Mouse (Mus musculus): ENCODE measurements around the gene Hs3st2.
A peak's percentile ranks its signal among the peaks of the same experiment; 100 is the strongest.

Gene Hs3st2

GRCm38 (mm10) chr7:121460626-121461025 lies 69.0 kb downstream of the Hs3st2 start:
- DNase-seq: no peak

- DNase-seq: no peak
These were observed 72.8 kb downstream of the Hs3st2 start for GRCm38 (mm10) chr7:121464441-121464840.

DNA sequence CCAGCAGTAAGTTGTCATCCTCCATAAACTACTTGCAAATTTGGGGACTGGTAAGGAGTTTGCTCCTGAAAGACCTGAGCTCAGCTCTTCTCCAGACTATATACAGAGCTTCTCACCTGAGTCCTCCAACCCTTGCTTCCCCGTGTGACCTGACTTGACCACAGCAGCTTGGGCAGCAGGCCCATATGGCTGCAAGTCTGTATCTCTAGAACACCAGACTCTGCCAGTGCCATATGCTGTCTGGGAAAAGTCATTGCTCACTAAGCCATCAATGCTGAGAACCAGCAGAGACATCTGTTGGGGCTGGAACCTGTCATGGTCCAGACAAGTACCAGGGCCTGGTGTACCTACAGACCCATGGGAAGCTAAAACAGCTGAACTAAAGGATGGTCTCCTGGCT lies 73.5 kb downstream of the Hs3st2 start:
- no peak for DNase-seq

GRCm38 (mm10) chr7:121466331-121466730 lies 74.7 kb downstream of the Hs3st2 start:
- no peak for DNase-seq

- no peak for DNase-seq
These were observed 77.8 kb downstream of the Hs3st2 start for GRCm38 (mm10) chr7:121469435-121469834.

GRCm38 (mm10) chr7:121478302-121478701 lies 86.6 kb downstream of the Hs3st2 start:
- no peak for DNase-seq

GRCm38 (mm10) chr7:121480106-121480505 lies 88.4 kb downstream of the Hs3st2 start:
- no peak for DNase-seq

- no peak for DNase-seq
These were observed 92.9 kb downstream of the Hs3st2 start for GRCm38 (mm10) chr7:121484590-121484989.

GRCm38 (mm10) chr7:121485266-121485665 lies 93.6 kb downstream of the Hs3st2 start:
- peak; percentile 1 for DNase-seq

DNA sequence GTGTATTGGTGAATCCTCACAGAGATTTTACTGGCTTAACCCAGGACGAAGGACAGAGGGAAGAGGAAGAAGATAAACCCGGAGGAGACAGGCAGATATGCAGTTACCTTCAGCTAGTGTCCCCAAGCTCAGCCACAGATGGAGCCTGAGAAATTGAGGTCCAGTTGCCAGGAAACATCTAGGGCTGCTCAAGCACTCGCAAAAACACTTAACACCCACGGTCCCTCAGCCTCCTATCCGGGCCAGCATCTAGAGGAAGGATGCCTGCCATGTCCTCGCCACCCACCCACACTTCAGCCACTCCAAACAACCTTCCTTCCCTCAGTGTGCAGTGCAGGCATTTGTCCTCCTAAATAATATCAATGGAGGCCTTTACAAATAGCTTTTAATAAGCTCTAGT lies 95.6 kb downstream of the Hs3st2 start:
- DNase-seq: no peak

DNA sequence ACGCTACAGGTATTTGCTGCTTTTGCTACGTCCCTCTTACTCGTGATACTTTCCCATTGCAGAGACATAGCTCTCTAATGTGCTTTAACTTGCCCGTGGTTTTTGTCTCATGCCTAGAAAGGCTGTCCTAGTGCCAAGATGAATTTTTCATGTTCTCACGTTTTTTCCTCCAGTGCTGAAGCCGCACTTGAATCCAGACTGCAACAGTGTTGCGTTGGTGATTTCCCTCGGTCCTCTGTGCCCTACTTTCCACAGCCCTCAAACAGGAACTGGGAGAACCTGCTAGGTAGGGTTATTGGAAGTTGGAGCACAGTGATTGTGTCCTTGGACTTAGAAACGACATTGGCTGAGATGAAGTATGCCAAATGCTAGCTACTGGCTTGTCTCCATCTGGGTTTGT lies 97.7 kb downstream of the Hs3st2 start:
- no peak for DNase-seq

GRCm38 (mm10) chr7:121491455-121492005 lies 99.9 kb downstream of the Hs3st2 start:
- DNase-seq: no peak

DNA sequence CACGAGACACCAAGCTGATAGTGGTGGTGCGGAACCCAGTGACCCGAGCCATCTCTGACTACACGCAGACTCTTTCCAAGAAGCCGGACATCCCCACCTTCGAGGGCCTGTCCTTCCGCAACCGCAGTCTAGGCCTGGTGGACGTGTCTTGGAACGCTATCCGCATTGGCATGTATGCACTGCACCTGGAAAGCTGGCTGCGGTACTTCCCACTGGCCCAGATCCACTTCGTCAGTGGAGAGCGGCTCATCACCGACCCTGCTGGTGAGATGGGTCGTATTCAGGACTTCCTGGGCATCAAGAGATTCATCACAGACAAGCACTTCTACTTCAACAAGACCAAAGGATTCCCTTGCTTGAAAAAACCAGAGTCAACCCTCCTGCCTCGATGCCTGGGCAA lies 108.9 kb downstream of the Hs3st2 start:
- no peak for DNase-seq

DNA sequence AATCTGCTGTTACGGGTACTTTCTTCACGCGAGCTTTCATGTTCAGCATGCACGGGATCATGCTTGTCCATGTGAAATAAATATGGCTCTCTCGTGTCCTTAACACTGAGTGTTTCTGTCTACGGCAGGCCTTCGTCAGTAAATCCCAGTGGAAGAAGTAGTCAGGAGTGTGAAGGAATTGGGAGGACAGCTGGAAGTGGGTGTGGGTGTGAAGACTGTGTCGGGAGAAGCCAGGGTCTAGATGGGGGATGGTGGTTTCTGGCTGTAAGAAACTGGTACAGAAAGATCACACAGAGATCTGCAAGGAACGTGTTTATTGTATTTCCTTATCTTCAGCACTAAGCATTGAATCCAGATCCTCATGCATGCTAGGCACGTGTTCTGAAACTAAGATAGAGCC lies 110.0 kb downstream of the Hs3st2 start:
- no peak for DNase-seq

DNA sequence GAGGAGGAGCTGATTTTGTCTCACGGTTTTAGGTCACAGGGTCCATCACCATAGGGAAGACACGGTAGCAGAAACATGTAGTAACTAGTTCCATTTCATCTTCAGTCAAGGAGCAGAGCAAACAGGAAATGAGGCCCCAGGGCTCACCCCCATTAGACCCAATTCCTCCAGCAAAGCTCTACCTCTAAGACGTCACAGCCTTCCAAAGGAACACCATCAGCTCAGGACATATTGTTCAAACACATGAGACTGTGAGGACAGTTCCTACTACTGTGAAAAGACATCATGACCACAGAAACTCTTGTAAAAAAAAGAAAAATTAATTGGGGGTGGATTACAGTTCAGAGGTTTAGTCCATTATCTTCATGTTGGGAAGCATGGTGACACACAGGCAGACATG lies 125.1 kb downstream of the Hs3st2 start:
- no peak for DNase-seq

- no peak for DNase-seq
These were observed 125.5 kb downstream of the Hs3st2 start for GRCm38 (mm10) chr7:121517165-121517591.

DNA sequence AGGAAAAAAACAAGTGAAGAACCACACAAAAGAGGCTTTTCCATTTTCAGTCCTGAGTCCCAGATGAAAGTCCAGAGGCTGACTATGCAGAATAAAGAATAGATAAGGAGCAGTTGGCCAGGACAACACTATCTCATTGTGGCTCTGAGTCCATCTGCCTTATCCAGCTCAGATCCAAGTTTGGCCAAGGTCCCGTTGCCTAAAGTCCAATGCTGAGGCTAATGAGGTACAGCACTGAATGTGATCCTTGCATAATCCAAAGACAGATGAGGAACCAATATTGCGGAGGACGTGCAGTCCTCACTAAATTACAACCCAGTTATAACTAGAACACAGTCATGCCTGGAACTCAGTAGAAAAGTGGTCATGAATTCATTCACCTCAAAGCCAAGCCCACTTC lies 130.5 kb downstream of the Hs3st2 start:
- DNase-seq: no peak

DNA sequence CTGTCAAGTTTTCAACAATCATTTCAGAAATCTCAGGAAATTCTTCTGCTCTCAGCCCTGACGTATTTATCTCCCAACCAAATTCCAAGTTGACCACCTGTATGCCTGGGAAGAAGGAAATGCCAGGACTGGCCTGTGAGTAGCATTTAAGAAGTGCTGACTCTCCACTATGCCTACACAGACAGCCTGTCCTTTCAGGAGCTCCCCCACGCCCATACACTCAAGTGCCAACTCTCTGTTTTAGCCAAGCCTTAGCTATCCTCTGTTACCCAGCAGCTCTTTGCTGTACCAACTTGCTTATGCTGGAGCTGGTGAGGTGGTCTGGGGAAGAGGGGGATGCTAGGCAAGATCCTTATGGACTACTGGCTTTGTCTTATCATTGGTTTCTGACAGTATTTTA lies 137.4 kb downstream of the Hs3st2 start:
- no peak for DNase-seq

- no peak for DNase-seq
These were observed 142.0 kb downstream of the Hs3st2 start for GRCm38 (mm10) chr7:121533639-121534038.

DNA sequence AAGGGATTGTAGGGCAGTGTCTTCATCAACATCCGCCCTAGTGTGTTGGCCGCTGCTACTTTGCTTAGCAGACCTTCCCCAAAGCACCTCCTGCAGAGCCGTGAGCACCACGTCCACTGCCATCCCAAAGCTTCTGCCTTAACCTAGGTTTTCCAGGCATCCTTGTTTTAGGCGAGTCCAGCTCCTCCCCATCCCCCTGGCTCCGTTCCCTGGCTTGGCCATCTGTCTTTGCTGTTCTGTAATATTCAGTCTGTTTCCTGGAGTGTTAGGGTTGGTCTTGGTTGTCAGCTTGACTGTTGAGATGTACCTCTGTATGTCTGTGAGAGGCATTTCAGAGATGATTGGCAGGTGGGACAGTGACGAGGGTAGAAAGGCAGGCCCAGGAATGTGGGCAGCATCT lies 142.7 kb downstream of the Hs3st2 start:
- no peak for DNase-seq

- DNase-seq: no peak
These were observed 144.3 kb downstream of the Hs3st2 start for GRCm38 (mm10) chr7:121535987-121536386.

DNA sequence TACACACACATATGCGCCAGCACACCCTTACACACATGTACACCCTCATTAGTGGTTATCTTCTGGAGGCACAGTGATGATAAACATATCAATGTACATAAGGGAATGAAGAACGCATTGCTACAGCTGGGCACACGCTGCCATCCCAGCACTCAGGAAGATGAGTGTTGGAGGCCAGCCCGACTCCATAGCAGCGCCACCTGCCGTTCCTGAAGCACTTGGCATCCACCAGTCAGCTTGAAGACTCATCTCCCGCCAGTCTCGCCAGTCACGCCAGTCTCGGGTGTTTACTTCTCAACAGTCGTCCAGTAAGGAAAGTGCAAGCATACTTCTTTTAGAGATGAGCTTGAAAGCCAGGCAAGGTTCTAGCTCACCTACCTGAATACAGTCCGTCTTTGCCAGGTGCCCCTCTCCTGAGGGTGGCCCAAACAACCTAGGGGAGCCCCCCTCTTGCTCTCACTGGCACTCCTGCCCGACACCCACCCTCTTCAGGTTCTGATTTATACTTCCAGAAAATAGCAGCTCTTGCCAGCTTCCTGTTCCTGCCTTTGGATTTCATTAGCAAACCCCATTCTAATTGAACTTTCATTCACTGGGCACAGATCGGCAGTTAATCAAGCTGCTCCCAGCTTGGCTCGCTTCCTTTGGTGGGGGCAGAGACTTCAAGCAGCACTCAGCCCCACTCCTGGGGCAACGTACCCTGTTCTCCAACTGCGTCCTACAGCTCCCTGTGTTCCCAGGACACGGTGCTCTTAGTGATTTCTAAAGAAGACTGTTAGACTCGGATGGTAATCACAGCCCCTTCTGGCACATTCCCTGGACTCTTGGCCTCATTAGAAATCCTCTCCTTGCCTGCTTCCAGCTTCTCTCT lies 148.0 kb downstream of the Hs3st2 start:
- DNase-seq: no peak

- no peak for DNase-seq
These were observed 150.8 kb downstream of the Hs3st2 start for GRCm38 (mm10) chr7:121542458-121542857.

- no peak for DNase-seq
These were observed 157.8 kb downstream of the Hs3st2 start for GRCm38 (mm10) chr7:121549329-121550022.

All from thymus, postnatal 25 days (tissue).